Mouse (Mus musculus): ENCODE data around the gene Zdhhc25. TPM values are rescaled to one million over a fixed set of nuclear protein-coding genes. Genes with fewer than 3 reads are reported as not detected.

Gene Zdhhc25
- polyA plus RNA-seq, 1 experiment from 2014 or later, result not detected

DNA sequence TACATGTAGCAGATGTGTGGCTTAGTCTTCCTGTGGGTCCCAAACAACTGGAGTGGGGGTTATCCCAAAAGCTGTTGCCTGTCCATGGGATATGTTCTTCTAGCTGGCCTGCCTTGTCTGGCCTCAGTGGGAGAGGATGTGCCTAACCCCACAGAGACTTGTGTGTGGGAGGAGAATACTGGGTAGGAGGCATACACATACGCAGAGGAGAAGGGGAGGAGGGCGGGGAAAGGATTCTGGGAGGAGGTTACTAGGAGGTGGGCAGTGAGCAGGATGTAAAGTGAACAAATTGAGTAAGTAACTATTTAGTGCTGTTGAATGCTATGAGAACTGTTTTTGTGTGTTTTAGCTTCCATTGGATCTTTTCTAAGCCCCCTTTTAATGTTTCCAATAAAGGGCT, 23.8 kb downstream of the Zdhhc25 start:
- no peak overlapping the region for H3K27ac ChIP-seq (ENCODE audit: low read depth, low read length)
- DNase-seq (ENCODE audit: low spot score) (no peak), ATAC-seq (ENCODE audit: low FRiP score) (no peak)
- no peak overlapping the region for H3K4me3 ChIP-seq (ENCODE audit: low read depth, low read length)
- H3K4me1 ChIP-seq (replicated peaks; ENCODE audit: control insufficient read depth, insufficient read depth, low read length), result no peaks in the 10 kb centered on the region
- H3K27me3 ChIP-seq (ENCODE audit: control insufficient read depth, insufficient read depth, low read length), result no peaks in the 10 kb centered on the region
- no peak overlapping the region for H3K9ac ChIP-seq (ENCODE audit: low read depth, low read length)
- no peak overlapping the region for H3K4me2 ChIP-seq (replicated peaks; ENCODE audit: low read depth, low read length)
- 96% methylated on average over 2 of the region's 2 CpGs for WGBS
- no peaks in the 10 kb centered on the region for H3K9me3 ChIP-seq (ENCODE audit: control insufficient read depth, low read length)
- H3K36me3 ChIP-seq (ENCODE audit: control insufficient read depth, insufficient read depth, low read length), result no peaks in the 10 kb centered on the region

- ATAC-seq (ENCODE audit: low FRiP score) (no peak), DNase-seq (ENCODE audit: low spot score) (no peak)
- Histone ChIP-seq H3K4me3 (ENCODE audit: low read depth, low read length) (no peak overlapping the region), H3K9ac (ENCODE audit: low read depth, low read length) (no peak overlapping the region), H3K27ac (ENCODE audit: low read depth, low read length) (no peak overlapping the region), H3K4me2 (replicated peaks; ENCODE audit: low read depth, low read length) (no peak overlapping the region), H3K36me3 (ENCODE audit: control insufficient read depth, insufficient read depth, low read length) (no peaks in the 10 kb centered on the region), H3K9me3 (ENCODE audit: control insufficient read depth, low read length) (no peaks in the 10 kb centered on the region), H3K4me1 (replicated peaks; ENCODE audit: control insufficient read depth, insufficient read depth, low read length) (no peaks in the 10 kb centered on the region), H3K27me3 (ENCODE audit: control insufficient read depth, insufficient read depth, low read length) (no peaks in the 10 kb centered on the region)
- 68% methylated on average over 6 of the region's 6 CpGs for WGBS
Observed at GRCm38 (mm10) chr15:88624874-88625277, 24.8 kb downstream of the Zdhhc25 start.

DNA sequence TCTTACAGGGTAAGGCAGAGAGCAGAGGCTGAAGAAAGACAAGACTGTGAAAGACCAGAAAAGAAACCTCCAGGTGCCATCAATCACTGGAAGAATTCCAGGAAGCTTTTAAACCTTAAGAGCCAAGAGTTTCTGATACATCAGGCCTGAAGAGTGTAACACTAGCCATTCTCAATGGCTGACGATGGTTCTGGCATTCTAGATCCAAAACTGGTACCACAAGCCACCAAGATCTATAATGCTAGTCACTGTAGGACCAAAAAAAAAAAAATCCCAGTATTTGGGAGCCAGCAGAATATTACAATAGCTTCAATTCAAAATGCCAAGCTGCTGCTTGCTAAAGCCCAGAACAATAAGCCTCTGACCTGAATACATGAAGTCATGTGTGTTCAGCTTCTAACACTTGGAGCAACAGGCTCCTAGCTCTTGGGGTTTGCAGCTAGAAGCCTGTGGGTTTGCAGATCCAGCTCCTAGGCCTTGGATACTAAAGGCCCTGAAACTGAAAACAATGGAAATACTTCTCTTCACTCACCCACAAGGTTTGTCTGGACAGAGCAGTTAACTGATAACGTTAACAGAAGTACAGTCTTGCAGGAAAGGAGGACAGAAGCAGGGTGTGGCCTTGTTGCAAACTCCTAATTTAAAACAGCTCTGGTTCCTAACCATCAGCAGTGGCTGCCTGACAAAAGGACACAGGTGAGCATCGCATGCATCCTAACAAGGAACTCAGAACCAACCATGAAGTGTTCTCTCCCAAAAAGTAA, 25.4 kb downstream of the Zdhhc25 start:
- Histone ChIP-seq H3K36me3 (ENCODE audit: control insufficient read depth, insufficient read depth, low read length) (no peaks in the 10 kb centered on the region), H3K27me3 (ENCODE audit: control insufficient read depth, insufficient read depth, low read length) (no peaks in the 10 kb centered on the region), H3K9me3 (ENCODE audit: control insufficient read depth, low read length) (no peaks in the 10 kb centered on the region), H3K4me2 (replicated peaks; ENCODE audit: low read depth, low read length) (no peak overlapping the region), H3K4me1 (replicated peaks; ENCODE audit: control insufficient read depth, insufficient read depth, low read length) (no peaks in the 10 kb centered on the region), H3K9ac (ENCODE audit: low read depth, low read length) (no peak overlapping the region), H3K4me3 (ENCODE audit: low read depth, low read length) (no peak overlapping the region), H3K27ac (ENCODE audit: low read depth, low read length) (no peak overlapping the region)
- ATAC-seq (ENCODE audit: low FRiP score) (no peak), DNase-seq (ENCODE audit: low spot score) (no peak)
- 90% methylated on average over 3 of the region's 3 CpGs for WGBS

- no peak for DNase-seq (ENCODE audit: low spot score)
- Histone ChIP-seq H3K4me3 (ENCODE audit: low read depth, low read length) (no peak overlapping the region), H3K4me2 (replicated peaks; ENCODE audit: low read depth, low read length) (no peak overlapping the region), H3K27me3 (ENCODE audit: control insufficient read depth, insufficient read depth, low read length) (no peaks in the 10 kb centered on the region), H3K9ac (ENCODE audit: low read depth, low read length) (no peak overlapping the region), H3K4me1 (replicated peaks; ENCODE audit: control insufficient read depth, insufficient read depth, low read length) (no peaks in the 10 kb centered on the region), H3K36me3 (ENCODE audit: control insufficient read depth, insufficient read depth, low read length) (no peaks in the 10 kb centered on the region), H3K9me3 (ENCODE audit: control insufficient read depth, low read length) (no peaks in the 10 kb centered on the region), H3K27ac (ENCODE audit: low read depth, low read length) (no peak overlapping the region)
- ATAC-seq (ENCODE audit: low FRiP score), result no peak
- WGBS, result 84% methylated on average over 5 of the region's 5 CpGs
Observed at GRCm38 (mm10) chr15:88626886-88627488, 26.9 kb downstream of the Zdhhc25 start.

GRCm38 (mm10) chr15:88628801-88629356, 28.8 kb downstream of the Zdhhc25 start:
- Histone ChIP-seq H3K36me3 (ENCODE audit: control insufficient read depth, insufficient read depth, low read length) (no peaks in the 10 kb centered on the region), H3K27ac (ENCODE audit: low read depth, low read length) (no peak overlapping the region), H3K27me3 (ENCODE audit: control insufficient read depth, insufficient read depth, low read length) (no peaks in the 10 kb centered on the region), H3K4me2 (replicated peaks; ENCODE audit: low read depth, low read length) (no peak overlapping the region), H3K9me3 (ENCODE audit: control insufficient read depth, low read length) (no peaks in the 10 kb centered on the region), H3K9ac (ENCODE audit: low read depth, low read length) (no peak overlapping the region), H3K4me3 (ENCODE audit: low read depth, low read length) (no peak overlapping the region), H3K4me1 (replicated peaks; ENCODE audit: control insufficient read depth, insufficient read depth, low read length) (no peaks in the 10 kb centered on the region)
- DNase-seq (ENCODE audit: low spot score), result no peak
- ATAC-seq (ENCODE audit: low FRiP score), result no peak
- WGBS, result 83% methylated on average over 9 of the region's 9 CpGs

GRCm38 (mm10) chr15:88635205-88635604, 35.1 kb downstream of the Zdhhc25 start:
- 73% methylated on average over 5 of the region's 5 CpGs for WGBS
- Histone ChIP-seq H3K9ac (ENCODE audit: low read depth, low read length) (no peak overlapping the region), H3K4me2 (replicated peaks; ENCODE audit: low read depth, low read length) (no peak overlapping the region), H3K27ac (ENCODE audit: low read depth, low read length) (no peak overlapping the region), H3K27me3 (ENCODE audit: control insufficient read depth, insufficient read depth, low read length) (no peaks in the 10 kb centered on the region), H3K9me3 (ENCODE audit: control insufficient read depth, low read length) (no peaks in the 10 kb centered on the region), H3K36me3 (ENCODE audit: control insufficient read depth, insufficient read depth, low read length) (no peaks in the 10 kb centered on the region), H3K4me1 (replicated peaks; ENCODE audit: control insufficient read depth, insufficient read depth, low read length) (no peaks in the 10 kb centered on the region), H3K4me3 (ENCODE audit: low read depth, low read length) (no peak overlapping the region)
- peak; percentile 15 for DNase-seq (ENCODE audit: low spot score)
- no peak for ATAC-seq (ENCODE audit: low FRiP score)

DNA sequence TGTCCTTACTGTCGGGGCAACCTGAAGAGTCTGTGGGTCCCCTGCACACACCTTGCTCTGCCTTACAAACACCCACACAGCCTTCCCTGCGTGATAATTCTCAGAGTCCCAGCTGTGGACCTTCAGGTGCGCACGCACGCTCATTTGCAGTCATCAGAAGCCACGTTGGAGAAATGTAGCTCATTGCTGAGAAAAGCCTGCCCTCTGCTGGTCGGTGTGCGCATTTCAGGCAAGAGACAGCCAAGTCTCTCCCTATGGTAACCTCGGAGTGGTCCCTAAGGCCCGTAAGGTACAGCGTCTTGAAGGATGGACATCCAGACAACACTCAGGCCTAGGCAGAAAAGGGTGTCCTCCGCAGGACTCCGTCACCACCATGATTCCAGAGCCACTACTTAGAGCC, 50.9 kb downstream of the Zdhhc25 start:
- Histone ChIP-seq H3K4me1 (replicated peaks; ENCODE audit: control insufficient read depth, insufficient read depth, low read length) (no peaks in the 10 kb centered on the region), H3K4me2 (replicated peaks; ENCODE audit: low read depth, low read length) (no peak overlapping the region), H3K27ac (ENCODE audit: low read depth, low read length) (no peak overlapping the region), H3K36me3 (ENCODE audit: control insufficient read depth, insufficient read depth, low read length) (no peaks in the 10 kb centered on the region), H3K9ac (ENCODE audit: low read depth, low read length) (no peak overlapping the region), H3K27me3 (ENCODE audit: control insufficient read depth, insufficient read depth, low read length) (no peaks in the 10 kb centered on the region), H3K4me3 (ENCODE audit: low read depth, low read length) (no peak overlapping the region), H3K9me3 (ENCODE audit: control insufficient read depth, low read length) (no peaks in the 10 kb centered on the region)
- 23% methylated on average over 13 of the region's 13 CpGs for whole genome bisulfite sequencing
- ATAC-seq (ENCODE audit: low FRiP score) (no peak; the same call in 1 of the 2 replicates), DNase-seq (ENCODE audit: low spot score) (peak; percentile 88)
